Comparison of ENCODE assay signal across 7 mouse cellular contexts in the genomic region with DNA sequence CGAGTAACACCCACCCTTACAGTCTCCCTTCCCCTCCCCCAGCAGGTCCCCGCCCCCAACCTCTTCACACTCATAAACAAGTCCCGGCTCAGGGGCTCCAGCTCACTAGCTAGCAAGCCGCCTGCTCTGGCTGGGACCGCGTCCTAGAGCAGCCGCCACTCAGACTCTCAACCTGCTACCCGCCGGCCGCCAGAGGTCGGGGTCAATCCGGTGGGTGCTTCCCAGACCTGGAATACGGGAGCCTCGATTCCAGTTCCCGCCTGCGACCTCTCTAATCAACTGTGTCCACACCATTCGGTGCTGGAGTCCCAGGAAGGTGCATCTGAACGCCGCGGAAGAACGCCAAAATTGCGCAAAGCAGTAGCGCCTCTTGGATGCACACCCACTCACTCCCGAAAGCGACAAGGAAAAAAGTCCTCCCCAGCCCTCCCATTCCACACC. TPM values are rescaled to one million over a fixed set of nuclear protein-coding genes. Genes with fewer than 3 reads are reported as not detected.
DNase-seq lines count a peak whose midpoint lies in the region; ATAC-seq and TF ChIP-seq lines count a peak whose summit lies in the region.

No protein-coding gene starts in this region.

- peak overlapping the region; percentile 29; the same call in 1 of the 2 replicates for H3K9ac ChIP-seq in hindbrain, postnatal 0 days (replicated peaks; ENCODE audit: low read length)
- peak overlapping the region; percentile 75 for H3K9ac ChIP-seq in limb, embryonic 12.5 days (replicated peaks)
- no peak overlapping the region for H3K9ac ChIP-seq in midbrain, postnatal 0 days (replicated peaks; ENCODE audit: low read length, poor library complexity, severe bottlenecking)

- H3K4me2 ChIP-seq in hindbrain, postnatal 0 days (ENCODE audit: low read depth, low read length): peak overlapping the region; percentile 64
- H3K4me2 ChIP-seq in limb, embryonic 12.5 days: peak overlapping the region; percentile 92
- peak overlapping the region; percentile 58 for H3K4me2 ChIP-seq in midbrain, postnatal 0 days (ENCODE audit: low read depth, low read length, poor library complexity, severe bottlenecking)

- TF ChIP-seq POLR2A in thymus, adult 2 months (IDR thresholded peaks at IDR 0.05; ENCODE audit: control insufficient read depth, extremely low read depth, insufficient read depth, low read length, poor library complexity): no peak

- H3K27me3 ChIP-seq in hindbrain, postnatal 0 days (ENCODE audit: insufficient read depth, low read length): peaks cover 47% of the 10 kb centered on the region
- 0 out of 2 replicates have a peak, but pooled peaks cover 3% of the 10 kb centered on the region for H3K27me3 ChIP-seq in limb, embryonic 12.5 days
- peaks cover 64% of the 10 kb centered on the region for H3K27me3 ChIP-seq in midbrain, postnatal 0 days (ENCODE audit: insufficient read depth, low read length)
- H3K27me3 ChIP-seq in thymus, adult 2 months (ENCODE audit: control insufficient read depth, insufficient read depth, low read length): no peaks in the 10 kb centered on the region; the same call in 1 of the 2 replicates

- no peaks in the 10 kb centered on the region for H3K9me3 ChIP-seq in hindbrain, postnatal 0 days (ENCODE audit: low read length)
- peaks cover 4% of the 10 kb centered on the region; the same call in 1 of the 2 replicates for H3K9me3 ChIP-seq in limb, embryonic 12.5 days
- H3K9me3 ChIP-seq in midbrain, postnatal 0 days (ENCODE audit: low read length): no peaks in the 10 kb centered on the region

- WGBS in hindbrain, postnatal 0 days: under 1% methylated on average over 25 of the region's 25 CpGs
- WGBS in limb, embryonic 12.5 days: under 1% methylated on average over 25 of the region's 25 CpGs
- WGBS in midbrain, postnatal 0 days: under 1% methylated on average over 25 of the region's 25 CpGs
- WGBS in thymus, adult 2 months: 4% methylated on average over 25 of the region's 25 CpGs

- no peak overlapping the region for H3K27ac ChIP-seq in hindbrain, postnatal 0 days
- H3K27ac ChIP-seq in limb, embryonic 12.5 days: peak overlapping the region; percentile 87
- no peak overlapping the region for H3K27ac ChIP-seq in midbrain, postnatal 0 days (ENCODE audit: low read depth, low read length)
- H3K27ac ChIP-seq in thymus, adult 2 months (ENCODE audit: control insufficient read depth, insufficient read depth, low read length): no peak overlapping the region

- DNase-seq in adrenal gland, postnatal 36 days: peak; percentile 23 to 50
- peak; percentile 75 to 76 for DNase-seq in cerebellum, postnatal 14 days
- DNase-seq in gastrocnemius, postnatal 36 days: peak; percentile 45 to 60
- DNase-seq in hindbrain, postnatal 0 days (ENCODE audit: low spot score): peak; percentile 40
- peak; percentile 53 for DNase-seq in midbrain, postnatal 0 days (ENCODE audit: low spot score)
- no peak for DNase-seq in thymus, adult 2 months

- H3K4me3 ChIP-seq in hindbrain, postnatal 0 days (ENCODE audit: low read length): peak overlapping the region; percentile 36
- peak overlapping the region; percentile 63 for H3K4me3 ChIP-seq in limb, embryonic 12.5 days (replicated peaks)
- peak overlapping the region; percentile 35 for H3K4me3 ChIP-seq in midbrain, postnatal 0 days (ENCODE audit: low read depth, low read length)
- H3K4me3 ChIP-seq in thymus, adult 2 months (ENCODE audit: control insufficient read depth, insufficient read depth, low read length): no peak overlapping the region

- intact Hi-C loops in gastrocnemius, postnatal 36 days (cut with DNase I): loop anchor here (5.0 kb wide), 1 partner anchor 126 kb away; no protein-coding TSS in a partner anchor

- H3K36me3 ChIP-seq in hindbrain, postnatal 0 days (ENCODE audit: insufficient read depth, low read length): no peaks in the 10 kb centered on the region
- H3K36me3 ChIP-seq in limb, embryonic 12.5 days: 0 out of 2 replicates have a peak, but pooled peaks cover 7% of the 10 kb centered on the region
- no peaks in the 10 kb centered on the region for H3K36me3 ChIP-seq in midbrain, postnatal 0 days (ENCODE audit: insufficient read depth, low read length)
- no peaks in the 10 kb centered on the region for H3K36me3 ChIP-seq in thymus, adult 2 months (ENCODE audit: control insufficient read depth, insufficient read depth, low read length)

- peaks cover 20% of the 10 kb centered on the region for H3K4me1 ChIP-seq in hindbrain, postnatal 0 days (ENCODE audit: insufficient read depth, low read length)
- H3K4me1 ChIP-seq in limb, embryonic 12.5 days (replicated peaks): peaks cover 78% of the 10 kb centered on the region
- H3K4me1 ChIP-seq in midbrain, postnatal 0 days (ENCODE audit: insufficient read depth, low read length): peaks cover 9% of the 10 kb centered on the region; the same call in 1 of the 2 replicates
- no peaks in the 10 kb centered on the region for H3K4me1 ChIP-seq in thymus, adult 2 months (replicated peaks; ENCODE audit: control insufficient read depth, insufficient read depth, low read length)

- ATAC-seq in hindbrain, postnatal 0 days: peak; percentile 52
- peak; percentile 66 for ATAC-seq in limb, embryonic 12.5 days (ENCODE audit: insufficient number of reproducible peaks, insufficient read depth, low FRiP score, low TSS enrichment, low read depth)
- ATAC-seq in midbrain, postnatal 0 days (ENCODE audit: low FRiP score): peak; percentile 21; the same call in 1 of the 2 replicates

- peak; percentile 27 for TF ChIP-seq CTCF in hindbrain, postnatal 0 days (IDR thresholded peaks at IDR 0.05; ENCODE audit: low read depth)
- TF ChIP-seq CTCF in midbrain, postnatal 0 days (IDR thresholded peaks at IDR 0.05): peak; percentile 26; the same call in 1 of the 2 replicates
- no peak for TF ChIP-seq CTCF in thymus, adult 2 months (IDR thresholded peaks at IDR 0.05; ENCODE audit: borderline replicate concordance, control insufficient read depth, extremely low read depth, insufficient read depth, low read length, poor library complexity)

RNA-seq across cellular contexts. Expression of a gene that starts 3.5 kb away (rescaled TPM):
- 1 to 10 TPM; 2.0 to 2.2 TPM for total RNA-seq in adrenal gland, postnatal 36 days (2021)
- total RNA-seq in gastrocnemius, postnatal 36 days (2021): 1 to 10 TPM; 1.5 to 1.6 TPM
- total RNA-seq in hindbrain, postnatal 0 days (2014; rRNA removed): 6.7 and 8.9 TPM in 2 replicates
- 7.9 and 9.1 TPM in 2 replicates for polyA plus RNA-seq in hindbrain, postnatal 0 days (2015; fragmentation: Nextera tagmentation; extraction: Ambion mirVana)
- 27.6 and 29.5 TPM in 2 replicates for polyA plus RNA-seq in limb, embryonic 12.5 days (2016; fragmentation: Nextera tagmentation; extraction: Ambion mirVana)
- total RNA-seq in midbrain, postnatal 0 days (2014; rRNA removed): 3.0 and 3.4 TPM in 2 replicates
- polyA plus RNA-seq in midbrain, postnatal 0 days (2015; fragmentation: Nextera tagmentation; extraction: Ambion mirVana): 2.3 and 2.7 TPM in 2 replicates
- 0.40 and 0.42 TPM in 2 replicates for polyA plus RNA-seq in thymus, adult 2 months (2012; rRNA removed)
